Mouse (Mus musculus) liver, adult (tissue): Measurements from ENCODE around the gene Mylk.

Experiments used
- GATA4 ChIP-seq: IDR thresholded peaks from 2 replicates; pipeline ENCODE4 v1.6.1; 2014; ENCODE audit warnings: mild to moderate bottlenecking, low read length; ENCODE audit not compliant: insufficient replicate concordance

The Mylk gene

GRCm38 (mm10) chr16:34904876-34905275, 159.9 kb downstream of the Mylk start:
- TF ChIP-seq GATA4, result no peak

DNA sequence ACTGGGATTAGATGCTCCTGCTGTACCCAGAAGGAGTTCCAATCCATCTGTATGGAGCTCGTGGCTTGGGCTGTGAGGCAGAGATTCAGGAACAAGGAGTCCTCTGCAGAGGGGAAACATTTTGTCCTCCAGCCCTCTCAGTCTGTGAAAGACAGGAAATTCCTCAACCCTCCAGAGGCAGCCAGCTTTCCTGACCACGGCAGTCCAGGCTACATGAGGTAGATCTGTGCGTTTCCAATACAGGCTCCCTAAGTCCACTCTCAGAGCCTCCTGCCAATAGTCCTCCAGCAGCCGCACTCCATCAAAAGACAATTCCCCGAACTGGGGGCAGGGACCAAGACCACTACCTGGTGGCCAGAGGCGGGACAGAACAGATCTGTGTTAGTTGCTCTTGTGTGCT, 164.4 kb downstream of the Mylk start:
- no peak for TF ChIP-seq GATA4

GRCm38 (mm10) chr16:34917373-34917900, 172.4 kb downstream of the Mylk start:
- no peak for TF ChIP-seq GATA4

GRCm38 (mm10) chr16:34920182-34920581, 175.2 kb downstream of the Mylk start:
- TF ChIP-seq GATA4, result no peak

- TF ChIP-seq GATA4, result no peak
These were observed 175.9 kb downstream of the Mylk start for GRCm38 (mm10) chr16:34920868-34921267.

DNA sequence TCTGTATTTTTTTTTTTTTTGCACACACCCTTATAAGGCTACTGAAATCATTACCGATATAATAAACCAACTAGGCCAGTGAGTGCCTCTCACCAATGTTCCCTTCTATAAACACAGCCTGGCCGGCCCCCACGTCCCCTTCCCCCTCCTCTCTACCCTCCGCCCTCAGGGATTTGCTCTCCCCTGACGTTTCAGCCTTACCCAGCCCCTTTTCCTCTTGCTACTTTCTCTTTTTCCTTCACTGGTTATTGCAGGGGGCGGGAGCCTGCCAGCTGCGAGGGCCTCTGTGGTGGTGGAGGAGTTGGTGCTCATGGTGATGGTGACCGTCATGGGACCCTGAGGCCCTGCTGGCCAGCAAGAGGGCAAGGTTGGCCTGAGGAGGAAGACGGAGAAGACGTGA, 176.3 kb downstream of the Mylk start:
- no peak for TF ChIP-seq GATA4

DNA sequence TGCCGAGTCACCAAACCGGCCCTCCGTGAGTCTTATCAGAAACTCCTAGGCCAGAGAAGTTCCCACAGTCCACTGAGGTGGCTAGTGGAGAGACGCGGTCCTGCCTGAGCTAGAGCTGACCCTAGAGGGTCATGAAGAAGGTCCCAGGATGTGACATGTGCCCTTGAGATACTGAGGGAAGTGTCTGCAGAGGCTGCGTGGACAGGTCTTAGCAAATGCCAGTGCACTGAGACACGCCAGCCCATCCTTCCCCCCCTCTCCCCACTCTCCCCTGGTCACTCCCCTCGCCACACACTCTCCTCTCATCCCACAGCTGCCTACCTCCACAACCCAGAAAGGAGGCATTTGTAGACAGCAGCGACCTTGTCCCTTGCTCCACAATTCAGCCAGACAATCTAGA, 178.6 kb downstream of the Mylk start:
- TF ChIP-seq GATA4, result no peak

DNA sequence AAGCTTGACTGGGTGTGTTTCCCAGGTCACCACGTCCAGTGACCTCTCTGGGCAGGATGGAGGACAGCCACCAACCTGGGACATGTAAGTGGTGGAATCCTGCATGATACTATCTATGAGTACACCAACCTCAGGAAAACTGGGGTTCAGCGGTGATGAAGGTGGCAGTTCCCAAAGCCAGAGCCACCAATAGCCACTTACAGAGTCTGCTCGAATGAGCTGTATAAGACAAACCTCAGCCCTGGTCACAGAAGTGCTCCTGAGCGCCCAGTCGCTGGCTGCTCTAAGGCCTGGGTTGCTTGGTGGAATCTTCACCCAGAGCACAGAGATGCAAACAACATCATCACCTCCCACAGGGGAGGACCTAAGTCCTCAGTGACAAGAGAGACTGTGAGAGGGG, 179.3 kb downstream of the Mylk start:
- TF ChIP-seq GATA4, result no peak

DNA sequence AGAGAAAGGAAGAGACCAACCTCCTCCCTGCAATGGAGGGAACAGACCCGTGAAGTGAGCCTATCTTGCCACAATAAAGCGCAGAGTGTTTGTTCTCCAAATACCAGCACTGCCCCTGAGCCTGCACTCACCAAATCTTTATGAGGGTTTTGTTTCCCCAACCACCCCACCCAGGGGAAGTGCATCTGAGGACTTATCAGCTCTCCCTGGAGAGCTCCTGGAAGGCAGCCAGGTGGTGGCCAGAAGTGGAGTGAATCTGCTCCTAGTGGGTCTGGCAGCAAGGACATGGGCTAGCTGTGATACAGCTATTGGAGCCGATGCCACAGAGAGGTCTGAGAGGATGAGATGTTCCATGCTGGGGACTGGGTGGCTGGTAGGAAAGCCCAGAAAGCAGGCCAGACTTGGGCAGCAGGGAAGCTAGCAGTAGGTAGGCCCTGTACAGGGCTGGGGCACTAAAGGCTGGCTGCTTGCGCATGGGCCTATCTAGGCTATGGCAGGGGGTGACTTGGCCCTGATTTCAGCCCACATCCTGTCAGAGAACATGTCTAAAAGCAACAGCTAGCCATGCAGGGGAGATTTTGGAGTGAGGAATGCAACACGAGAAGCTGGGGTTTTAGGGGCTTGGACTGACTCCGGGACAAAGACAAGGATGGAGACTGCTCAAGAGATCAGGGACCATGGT, 180.1 kb downstream of the Mylk start:
- 0 out of 2 replicates have a peak, but pooled peaks have one; percentile 60 for TF ChIP-seq GATA4

DNA sequence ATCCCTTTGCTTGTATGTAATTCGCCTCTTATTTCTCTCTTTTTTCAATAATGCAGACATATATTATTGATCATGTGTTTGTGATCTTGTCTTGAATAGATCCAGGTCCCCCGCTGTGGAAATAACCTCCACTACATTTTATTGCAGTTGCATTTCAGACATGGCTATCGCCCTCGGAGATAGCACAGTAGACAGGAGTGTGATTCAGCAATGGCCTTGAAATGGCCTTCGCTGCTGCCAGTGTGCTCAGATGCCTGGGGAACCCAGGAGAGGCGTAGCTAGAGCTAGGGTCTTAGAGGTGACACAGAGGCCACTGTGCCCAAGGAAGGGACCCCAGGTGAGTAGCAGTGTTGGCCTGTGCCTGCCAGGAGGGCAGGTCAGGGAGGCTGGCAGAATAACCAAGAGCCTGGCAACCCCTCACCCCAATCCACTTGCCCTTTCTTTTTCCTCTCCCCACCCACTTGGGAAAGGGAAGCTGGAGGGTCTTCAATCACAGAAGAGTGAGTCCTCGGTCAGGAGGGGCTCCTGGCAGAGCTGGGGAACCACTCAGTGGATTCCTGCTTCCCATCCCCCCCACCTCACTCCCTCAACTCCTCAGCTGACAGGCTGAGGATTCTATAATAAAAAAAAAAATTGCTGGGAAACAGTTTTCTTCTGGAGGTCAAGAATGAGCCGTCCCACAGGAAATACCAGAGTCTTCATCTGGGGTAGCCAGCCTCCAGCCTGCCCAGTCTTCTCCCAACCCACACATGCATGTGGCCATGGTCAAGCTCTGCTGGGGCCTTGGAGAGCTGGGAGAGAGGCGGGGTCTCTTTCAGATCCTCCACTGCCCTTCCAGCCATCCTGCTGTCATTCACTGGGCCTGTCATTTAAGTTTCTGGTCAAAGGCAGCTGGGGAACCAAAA, 181.8 kb downstream of the Mylk start:
- no peak for TF ChIP-seq GATA4

DNA sequence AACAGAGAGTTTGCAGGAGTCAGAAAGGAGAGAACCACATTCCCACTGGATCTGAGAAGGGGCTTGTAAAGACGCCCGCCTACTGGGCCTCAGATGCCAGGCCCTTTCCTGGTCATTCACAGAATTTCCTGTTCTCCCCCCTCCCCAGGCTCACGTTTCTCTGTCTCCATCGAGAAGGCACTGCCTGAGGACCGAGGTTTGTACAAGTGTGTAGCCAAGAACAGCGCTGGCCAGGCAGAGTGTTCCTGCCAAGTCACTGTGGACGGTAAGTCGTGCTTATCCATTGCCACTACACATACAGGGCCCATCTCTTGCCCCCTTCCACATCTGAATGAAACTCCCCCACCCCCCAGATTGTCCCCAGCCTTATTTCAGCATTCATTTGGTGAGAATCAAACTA, 184.7 kb downstream of the Mylk start:
- TF ChIP-seq GATA4, result no peak

DNA sequence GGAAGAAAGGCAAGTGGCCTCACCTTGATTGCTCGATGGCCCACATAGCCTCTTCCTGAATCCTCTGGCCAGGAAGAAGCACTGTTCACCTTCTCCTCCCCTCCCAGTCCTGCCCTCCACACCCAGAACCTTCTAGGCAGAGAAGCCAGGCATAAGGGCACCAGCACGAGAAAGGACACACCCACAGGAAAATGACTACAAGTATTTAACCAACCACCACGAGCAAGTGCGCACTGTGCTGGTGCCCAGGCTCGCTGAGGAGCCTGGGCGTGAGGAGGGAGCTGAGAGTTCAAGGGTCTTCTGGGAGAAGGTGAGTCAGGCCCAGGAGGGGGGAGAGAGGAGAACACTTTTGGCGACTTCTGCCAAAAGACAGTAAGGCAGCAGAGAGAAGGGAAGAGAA, 185.1 kb downstream of the Mylk start:
- no peak for TF ChIP-seq GATA4

DNA sequence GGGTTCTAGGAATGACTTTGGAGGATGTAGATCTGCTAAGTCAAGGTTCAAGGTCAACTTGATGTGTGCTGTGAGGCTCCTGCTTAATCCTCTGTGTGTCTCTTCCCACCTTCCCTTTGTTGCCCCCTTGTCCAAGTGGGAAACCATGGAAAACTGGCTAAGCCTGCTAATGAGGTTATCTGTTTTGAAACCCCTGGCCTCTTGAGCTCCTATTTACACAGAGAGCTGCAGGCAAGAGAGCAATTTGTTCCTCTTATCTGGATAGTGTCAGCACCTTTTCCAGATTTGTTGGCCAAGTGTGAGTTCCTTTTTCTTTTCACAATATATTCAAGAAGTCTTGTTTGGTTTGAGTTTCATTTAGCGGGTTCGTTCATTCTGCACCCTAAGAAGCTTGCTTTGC, 186.3 kb downstream of the Mylk start:
- TF ChIP-seq GATA4, result no peak

DNA sequence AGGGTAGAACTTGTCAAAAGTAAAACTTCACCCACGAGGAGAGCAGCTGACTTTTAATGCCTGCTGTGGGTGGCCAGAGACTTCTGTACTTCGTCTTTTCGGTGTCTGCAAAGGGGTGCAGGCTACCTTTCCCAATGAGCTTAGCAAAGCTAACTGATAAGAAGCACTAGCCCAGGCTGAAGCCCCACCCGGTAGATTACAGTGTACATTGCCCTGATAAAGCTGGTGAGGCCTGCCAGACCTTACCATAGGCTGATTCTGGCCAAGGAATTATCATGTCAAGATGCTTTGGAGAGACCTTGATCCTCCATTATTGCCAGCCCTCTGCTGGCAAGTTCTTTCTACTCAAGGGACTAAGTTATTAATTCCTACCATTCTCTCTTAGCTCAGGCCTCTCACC, 188.2 kb downstream of the Mylk start:
- TF ChIP-seq GATA4, result no peak

GRCm38 (mm10) chr16:34934486-34934885, 189.5 kb downstream of the Mylk start:
- no peak for TF ChIP-seq GATA4

- no peak for TF ChIP-seq GATA4
These were observed 190.7 kb downstream of the Mylk start for GRCm38 (mm10) chr16:34935514-34936338.

GRCm38 (mm10) chr16:34936339-34936810, 191.4 kb downstream of the Mylk start:
- TF ChIP-seq GATA4, result peak; percentile 67; the same call in 1 of the 2 replicates
